Mouse (Mus musculus) midbrain, embryonic 14.5 days (tissue): ENCODE results near the gene Ms4a15. TPM values are rescaled to one million over a fixed set of nuclear protein-coding genes. Genes with fewer than 3 reads are reported as not detected.

ENCODE experiments used
- ATAC-seq: fragments of 200-750 bp; cut with Nextera tagmentation; 2 replicates; pipeline ENCODE4 v1.8.0; 2017; ENCODE audit warnings: moderate number of reproducible peaks, moderate library complexity; ENCODE audit not compliant: low FRiP score, low TSS enrichment
- DNase-seq: peaks from one replicate; pipeline ENCODE4 v3.0.0-alpha.2; 2015
- H3K27ac ChIP-seq: fragments of 300-500 bp; sonication (generic); replicated peaks from 2 replicates; pipeline ENCODE4 v1.5.1; 2014; ENCODE audit warnings: mild to moderate bottlenecking, low read depth, low read length, moderate library complexity
- H3K27me3 ChIP-seq: fragments of 300-500 bp; sonication (generic); 2 replicates; pipeline ENCODE4 v1.6.1; 2014; ENCODE audit warnings: low read length, control low read depth, mixed read lengths; ENCODE audit not compliant: control insufficient read depth, insufficient read depth
- H3K36me3 ChIP-seq: fragments of 300-500 bp; sonication (generic); 2 replicates; pipeline ENCODE4 v1.6.1; 2014; ENCODE audit warnings: low read length, control low read depth; ENCODE audit not compliant: control insufficient read depth, insufficient read depth
- H3K4me1 ChIP-seq: fragments of 300-500 bp; sonication (generic); 2 replicates; pipeline ENCODE4 v1.6.1; 2014; ENCODE audit warnings: mild to moderate bottlenecking, antibody characterized with exemption, low read length, control low read depth; ENCODE audit not compliant: control insufficient read depth, insufficient read depth
- H3K4me2 ChIP-seq: fragments of 300-500 bp; sonication (generic); 2 replicates; pipeline ENCODE4 v1.6.1; 2014; ENCODE audit warnings: mild to moderate bottlenecking, low read length, moderate library complexity
- H3K4me3 ChIP-seq: fragments of 300-500 bp; sonication (generic); replicated peaks from 2 replicates; pipeline ENCODE4 v1.5.1; 2014; ENCODE audit warnings: low read depth, low read length
- H3K9ac ChIP-seq: fragments of 300-500 bp; sonication (generic); replicated peaks from 2 replicates; pipeline ENCODE4 v1.6.1; 2014; ENCODE audit warnings: mild to moderate bottlenecking, low read length, moderate library complexity
- H3K9me3 ChIP-seq: fragments of 300-500 bp; sonication (generic); 2 replicates; pipeline ENCODE4 v1.6.1; 2016; ENCODE audit warnings: low read length, control low read depth, mixed read lengths; ENCODE audit not compliant: control insufficient read depth
- WGBS: fragments of 180-500 bp; shearing (Covaris S2); extraction: QIAGEN DNeasy Blood & Tissue Kit; methylation state at CpG from one replicate; pipeline ENCODE4 v1.1.7; 2014; 5-methylcytosine and 5-hydroxymethylcytosine counted together
- polyA plus RNA-seq: library from polyadenylated mRNA; unstranded; fragments of >200 nt; fragmentation: Nextera tagmentation; extraction: Ambion mirVana; gene quantifications from 2 replicates; pipeline ENCODE4 v1.2.1, GENCODE M21; 2014

Gene Ms4a15
- polyA plus RNA-seq, 1 experiment from 2014 or later, result not detected

GRCm38 (mm10) chr19:10952021-10952939, 40.8 kb downstream of the Ms4a15 start:
- no peak overlapping the region for H3K9ac ChIP-seq
- H3K27me3 ChIP-seq, result no peaks in the 10 kb centered on the region
- no peak overlapping the region for H3K4me3 ChIP-seq
- peak overlapping the region; percentile 72 for H3K27ac ChIP-seq
- DNase-seq (peak; percentile 60), ATAC-seq (peak; percentile 49; the same call in 1 of the 2 replicates)
- H3K4me1 ChIP-seq, result peaks cover 21% of the 10 kb centered on the region
- peak overlapping the region; percentile 6; the same call in 1 of the 2 replicates for H3K4me2 ChIP-seq
- no peaks in the 10 kb centered on the region for H3K9me3 ChIP-seq
- no peaks in the 10 kb centered on the region for H3K36me3 ChIP-seq
- 52% methylated on average over 11 of the region's 11 CpGs for WGBS

- ATAC-seq, result 0 out of 2 replicates have a peak, but pooled peaks have one; percentile 6
- H3K9me3 ChIP-seq, result no peaks in the 10 kb centered on the region
- 32% methylated on average over 9 of the region's 9 CpGs for WGBS
- H3K4me3 ChIP-seq, result peak overlapping the region; percentile 58
- H3K27ac ChIP-seq, result 0 out of 2 replicates have a peak overlapping the region, but pooled peaks have one; percentile 26
- no peaks in the 10 kb centered on the region for H3K27me3 ChIP-seq
- no peak overlapping the region; the same call in 1 of the 2 replicates for H3K9ac ChIP-seq
- DNase-seq, result no peak
- peaks cover 27% of the 10 kb centered on the region for H3K4me1 ChIP-seq
- H3K36me3 ChIP-seq, result peaks cover 13% of the 10 kb centered on the region
- H3K4me2 ChIP-seq, result peak overlapping the region; percentile 100
These were observed 43.5 kb downstream of the Ms4a15 start for GRCm38 (mm10) chr19:10949558-10949957.

- H3K9me3 ChIP-seq, result no peaks in the 10 kb centered on the region
- 0 out of 2 replicates have a peak within 1 kb of the TSS, but pooled peaks have one; percentile 26 for H3K27ac ChIP-seq
- DNase-seq, result peak; percentile 100
- peak within 1 kb of the TSS; percentile 67 for H3K9ac ChIP-seq
- peaks cover 27% of the 10 kb centered on the region for H3K4me1 ChIP-seq
- ATAC-seq, result peak; percentile 96
- no peaks in the 10 kb centered on the region for H3K27me3 ChIP-seq
- H3K4me3 ChIP-seq, result peak within 1 kb of the TSS; percentile 58
- peak within 1 kb of the TSS; percentile 100 for H3K4me2 ChIP-seq
- under 1% methylated on average over 30 of the region's 30 CpGs for WGBS
- peaks cover 17% of the 10 kb centered on the region for H3K36me3 ChIP-seq
These were observed 43.9 kb downstream of the Ms4a15 start, which contains the start of gene Ccdc86 for GRCm38 (mm10) chr19:10949112-10949511. Gene Ccdc86 (minus strand): TSS chr19:10949266.

- Histone ChIP-seq H3K9ac (peak overlapping the region; percentile 67), H3K36me3 (peaks cover 24% of the 10 kb centered on the region), H3K4me1 (peaks cover 27% of the 10 kb centered on the region), H3K4me2 (peak overlapping the region; percentile 100), H3K4me3 (peak overlapping the region; percentile 58), H3K9me3 (no peaks in the 10 kb centered on the region), H3K27ac (no peak overlapping the region), H3K27me3 (no peaks in the 10 kb centered on the region)
- no peak for DNase-seq
- under 1% methylated on average over 20 of the region's 20 CpGs for WGBS
- ATAC-seq, result 0 out of 2 replicates have a peak, but pooled peaks have one; percentile 1
These were observed 44.6 kb downstream of the Ms4a15 start for GRCm38 (mm10) chr19:10948416-10948815.

GRCm38 (mm10) chr19:10947219-10947618, 45.8 kb downstream of the Ms4a15 start:
- ATAC-seq (no peak), DNase-seq (no peak)
- H3K9ac ChIP-seq, result peak overlapping the region; percentile 67; the same call in 1 of the 2 replicates
- H3K4me1 ChIP-seq, result peaks cover 27% of the 10 kb centered on the region
- WGBS, result 90% methylated on average over 5 of the region's 5 CpGs
- H3K4me3 ChIP-seq, result peak overlapping the region; percentile 58; the same call in 1 of the 2 replicates
- H3K9me3 ChIP-seq, result no peaks in the 10 kb centered on the region
- peak overlapping the region; percentile 100 for H3K4me2 ChIP-seq
- peaks cover 35% of the 10 kb centered on the region for H3K36me3 ChIP-seq
- H3K27me3 ChIP-seq, result no peaks in the 10 kb centered on the region
- H3K27ac ChIP-seq, result no peak overlapping the region

- no peak overlapping the region for H3K4me2 ChIP-seq
These were observed 46.5 kb downstream of the Ms4a15 start for GRCm38 (mm10) chr19:10946506-10946905.

GRCm38 (mm10) chr19:10943955-10944354, 49.1 kb downstream of the Ms4a15 start:
- Histone ChIP-seq H3K4me1 (peaks cover 28% of the 10 kb centered on the region), H3K4me3 (no peak overlapping the region), H3K9ac (no peak overlapping the region), H3K9me3 (no peaks in the 10 kb centered on the region), H3K4me2 (no peak overlapping the region), H3K27ac (no peak overlapping the region), H3K36me3 (peaks cover 42% of the 10 kb centered on the region), H3K27me3 (no peaks in the 10 kb centered on the region)
- ATAC-seq, result no peak
- DNase-seq, result no peak
- 91% methylated on average over 3 of the region's 3 CpGs for WGBS

More at GRCm38 (mm10) chr19:10946506-10946905, 46.5 kb downstream of the Ms4a15 start:
- DNase-seq (no peak), ATAC-seq (no peak)
- no peak overlapping the region for H3K4me3 ChIP-seq
- no peaks in the 10 kb centered on the region for H3K27me3 ChIP-seq
- H3K9ac ChIP-seq, result no peak overlapping the region
- H3K4me1 ChIP-seq, result peaks cover 22% of the 10 kb centered on the region
- no peak overlapping the region for H3K27ac ChIP-seq
- H3K9me3 ChIP-seq, result no peaks in the 10 kb centered on the region
- WGBS, result 92% methylated on average over 3 of the region's 3 CpGs
- H3K36me3 ChIP-seq, result peaks cover 42% of the 10 kb centered on the region

GRCm38 (mm10) chr19:10940801-10941457, 52.1 kb downstream of the Ms4a15 start:
- Histone ChIP-seq H3K27me3 (no peaks in the 10 kb centered on the region), H3K9me3 (no peaks in the 10 kb centered on the region), H3K4me1 (peaks cover 10% of the 10 kb centered on the region), H3K27ac (peak overlapping the region; percentile 81), H3K36me3 (peaks cover 37% of the 10 kb centered on the region), H3K9ac (peak overlapping the region; percentile 63), H3K4me3 (peak overlapping the region; percentile 33), H3K4me2 (peak overlapping the region; percentile 73)
- DNase-seq (peak; percentile 78), ATAC-seq (peak; percentile 85)
- WGBS, result under 1% methylated on average over 40 of the region's 40 CpGs
